Mouse (Mus musculus) kidney, adult 2 months (tissue): ENCODE results near the gene Rbm7.

Experiments
- CTCF ChIP-seq: fragments of 200-500 bp; conservative IDR thresholded peaks from 2 replicates; pipeline ENCODE4 v1.5.1; 2011; ENCODE audit warnings: low read depth, mild to moderate bottlenecking, control low read depth, low read length, moderate library complexity, mixed read lengths; ENCODE audit not compliant: insufficient read depth, insufficient read length
- POLR2A ChIP-seq: fragments of 200-500 bp; IDR thresholded peaks from one replicate; pipeline ENCODE4 v1.6.1; 2011; ENCODE audit warnings: low read depth, low read length, control low read depth

- TF ChIP-seq POLR2A (no peak), CTCF (no peak)
Measured at GRCm38 (mm10) chr9:48525566-48525965, 30.5 kb upstream of the Rbm7 start.
